Mouse (Mus musculus) E14TG2a.4 (cell line): ENCODE measurements around the gene Mcub.

ENCODE experiments used
- H3K27me3 ChIP-seq: 2 replicates; pipeline ENCODE4 v1.6.1; 2014; ENCODE audit warnings: low read length, control low read depth; ENCODE audit not compliant: insufficient read depth
- H3K36me3 ChIP-seq: 2 replicates; pipeline ENCODE4 v1.6.1; 2014; ENCODE audit warnings: low read length, control low read depth; ENCODE audit not compliant: insufficient read depth
- H3K4me1 ChIP-seq: replicated peaks from 2 replicates; pipeline ENCODE4 v1.6.1; 2014; ENCODE audit warnings: low read depth, low read length, control low read depth
- H3K4me3 ChIP-seq: replicated peaks from 2 replicates; pipeline ENCODE4 v1.5.1; 2014; ENCODE audit warnings: mild to moderate bottlenecking, low read length
- H3K9me3 ChIP-seq: 2 replicates; pipeline ENCODE4 v1.6.1; 2014; ENCODE audit warnings: low read length, control low read depth
- CTCF ChIP-seq: conservative IDR thresholded peaks from 2 replicates; pipeline ENCODE4 v1.5.1; 2014; ENCODE audit warnings: low read length
- NANOG ChIP-seq: IDR thresholded peaks from 2 replicates; pipeline ENCODE4 v1.6.1; 2014; ENCODE audit warnings: borderline replicate concordance, low read length, mixed read lengths
- POU5F1 ChIP-seq: IDR thresholded peaks from 2 replicates; pipeline ENCODE4 v1.6.1; 2014; ENCODE audit warnings: low read length, borderline replicate concordance

Mcub gene

GRCm38 (mm10) chr3:129879913-129880312, 90.1 kb downstream of the Mcub start:
- Histone ChIP-seq H3K27me3 (peaks cover 19% of the 10 kb centered on the region), H3K36me3 (no peaks in the 10 kb centered on the region), H3K4me1 (peaks cover 32% of the 10 kb centered on the region), H3K4me3 (peak overlapping the region; percentile 51), H3K9me3 (peaks cover 6% of the 10 kb centered on the region)
- TF ChIP-seq NANOG = no peak
- no peak for TF ChIP-seq POU5F1
- no peak for TF ChIP-seq CTCF

- Histone ChIP-seq H3K36me3 (no peaks in the 10 kb centered on the region), H3K4me3 (peak overlapping the region; percentile 83), H3K9me3 (peaks cover 6% of the 10 kb centered on the region), H3K4me1 (peaks cover 29% of the 10 kb centered on the region), H3K27me3 (peaks cover 22% of the 10 kb centered on the region)
- TF ChIP-seq POU5F1 (no peak), NANOG (no peak), CTCF (no peak)
Measured at GRCm38 (mm10) chr3:129879131-129879757, 90.8 kb downstream of the Mcub start.

DNA sequence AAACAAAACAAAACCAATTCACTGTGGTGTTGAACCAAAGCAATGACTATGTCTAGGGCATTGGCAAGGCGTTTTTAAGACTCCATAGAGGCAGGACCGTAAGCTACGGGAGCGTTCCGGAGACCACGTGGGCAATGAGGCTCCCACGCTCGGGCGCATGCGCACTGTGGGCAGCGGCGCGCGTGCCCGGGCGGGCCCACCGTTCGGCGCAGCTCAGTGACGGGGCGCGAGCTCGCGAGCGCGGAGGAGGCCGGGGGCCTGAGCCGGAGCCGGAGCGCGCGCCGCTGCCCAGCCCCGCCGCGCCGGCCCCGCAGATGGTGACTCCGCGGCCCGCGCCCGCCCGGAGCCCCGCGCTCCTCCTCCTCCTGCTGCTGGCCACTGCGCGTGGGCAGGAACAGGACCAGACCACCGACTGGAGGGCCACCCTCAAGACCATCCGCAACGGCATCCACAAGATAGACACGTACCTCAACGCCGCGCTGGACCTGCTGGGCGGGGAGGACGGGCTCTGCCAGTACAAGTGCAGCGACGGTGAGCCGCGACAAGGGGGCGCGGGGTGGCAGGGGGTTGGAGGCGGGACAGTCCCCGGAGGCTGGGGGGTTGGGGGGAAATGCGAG, 91.5 kb downstream of the Mcub start, which contains the start of gene Pla2g12a:
Gene Pla2g12a (plus strand): TSS at position 202 of the 617 bp plus-strand sequence.
- TF ChIP-seq POU5F1 (no peak), NANOG (no peak), CTCF (no peak)
- H3K4me3 ChIP-seq = peak within 1 kb of the TSS; percentile 83
- peaks cover 6% of the 10 kb centered on the region for H3K9me3 ChIP-seq
- H3K27me3 ChIP-seq = peaks cover 22% of the 10 kb centered on the region
- H3K4me1 ChIP-seq = peaks cover 29% of the 10 kb centered on the region
- no peaks in the 10 kb centered on the region for H3K36me3 ChIP-seq

DNA sequence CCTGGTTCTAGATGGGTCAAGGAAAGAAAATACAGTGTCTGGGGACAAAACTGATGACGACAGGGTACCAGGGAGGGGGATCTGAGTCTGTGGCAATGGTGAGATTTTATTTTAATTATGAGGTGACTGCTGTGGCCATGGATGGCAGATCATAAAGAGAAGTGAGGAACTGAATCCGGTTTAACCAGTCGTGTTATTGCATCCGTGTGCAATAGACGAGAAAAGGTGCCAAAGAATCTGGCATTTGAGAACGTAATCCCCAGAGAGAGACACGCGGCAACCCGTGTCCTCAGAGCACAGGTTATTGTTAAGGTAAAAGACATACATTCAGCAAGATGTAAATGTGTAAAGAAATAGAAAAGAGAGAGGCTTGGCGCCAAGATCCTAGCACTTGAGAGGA, 92.7 kb downstream of the Mcub start:
- no peak for TF ChIP-seq NANOG
- no peak for TF ChIP-seq CTCF
- TF ChIP-seq POU5F1 = no peak
- H3K9me3 ChIP-seq = peaks cover 6% of the 10 kb centered on the region
- peaks cover 29% of the 10 kb centered on the region for H3K4me1 ChIP-seq
- H3K36me3 ChIP-seq = no peaks in the 10 kb centered on the region
- peaks cover 22% of the 10 kb centered on the region for H3K27me3 ChIP-seq
- no peak overlapping the region for H3K4me3 ChIP-seq
